Mouse (Mus musculus) cerebellum, adult 8-10 months (tissue): ENCODE data around the gene Rasgrf2.
"Not testable (repeated sequence)": the region's sequence is repeated elsewhere in the genome, so short reads cannot be mapped to it uniquely, and the experiment has no call there.

Experiments used
- DNase-seq: peaks from one replicate; pipeline ENCODE4 v3.0.0; 2022

Rasgrf2 gene

GRCm38 (mm10) chr13:92131384-92132150 is at the start of gene Rasgrf2:
Gene Rasgrf2, minus strand, starts transcription at chr13:92131656.
- no peak for DNase-seq

- DNase-seq, result not testable (repeated sequence)
Measured at GRCm38 (mm10) chr13:92172686-92173085, 41.2 kb upstream of the Rasgrf2 start.

- DNase-seq, result no peak
Measured at GRCm38 (mm10) chr13:92150551-92150950, 19.1 kb upstream of the Rasgrf2 start.

- no peak for DNase-seq
Measured at GRCm38 (mm10) chr13:92148858-92149257, 17.4 kb upstream of the Rasgrf2 start.

GRCm38 (mm10) chr13:92134792-92135191 is 3.3 kb upstream of the Rasgrf2 start:
- no peak for DNase-seq

- no peak for DNase-seq
Measured at GRCm38 (mm10) chr13:92132599-92132998, 1.1 kb upstream of the Rasgrf2 start.

- DNase-seq, result no peak
Measured at GRCm38 (mm10) chr13:92130994-92131383, 467 bp downstream of the Rasgrf2 start.

- DNase-seq, result no peak
Measured at GRCm38 (mm10) chr13:92129877-92130276, 1.6 kb downstream of the Rasgrf2 start.

- no peak for DNase-seq
Measured at GRCm38 (mm10) chr13:92125902-92126301, 5.6 kb downstream of the Rasgrf2 start.

- no peak for DNase-seq
Measured at GRCm38 (mm10) chr13:92119623-92120022, 11.8 kb downstream of the Rasgrf2 start.

- DNase-seq, result no peak
Measured at GRCm38 (mm10) chr13:92114076-92114475, 17.4 kb downstream of the Rasgrf2 start.

- no peak for DNase-seq
Measured at GRCm38 (mm10) chr13:92108237-92108636, 23.2 kb downstream of the Rasgrf2 start.

GRCm38 (mm10) chr13:92104259-92104658 is 27.2 kb downstream of the Rasgrf2 start:
- no peak for DNase-seq

GRCm38 (mm10) chr13:92098484-92098883 is 33.0 kb downstream of the Rasgrf2 start:
- no peak for DNase-seq

- no peak for DNase-seq
Measured at GRCm38 (mm10) chr13:92095131-92096090, 36.0 kb downstream of the Rasgrf2 start.

- DNase-seq, result no peak
Measured at GRCm38 (mm10) chr13:92093712-92094290, 37.7 kb downstream of the Rasgrf2 start.

GRCm38 (mm10) chr13:92073111-92073510 is 58.3 kb downstream of the Rasgrf2 start:
- DNase-seq, result no peak

- no peak for DNase-seq
Measured at GRCm38 (mm10) chr13:92068651-92069050, 62.8 kb downstream of the Rasgrf2 start.

GRCm38 (mm10) chr13:92067831-92068230 is 63.6 kb downstream of the Rasgrf2 start:
- no peak for DNase-seq

GRCm38 (mm10) chr13:92053748-92054147 is 77.7 kb downstream of the Rasgrf2 start:
- no peak for DNase-seq

GRCm38 (mm10) chr13:92053001-92053400 is 78.5 kb downstream of the Rasgrf2 start:
- no peak for DNase-seq

- DNase-seq, result no peak
Measured at GRCm38 (mm10) chr13:92051216-92051615, 80.2 kb downstream of the Rasgrf2 start.
